Mouse (Mus musculus) naive thymus-derived CD4-positive, alpha-beta T cell, adult 2 months (primary cell): ENCODE results near the gene Epha8.

Source experiments
- DNase-seq: peaks from one replicate; pipeline ENCODE4 v3.0.0-alpha.2; 2011; ENCODE audit warnings: low read depth

The Epha8 gene

GRCm38 (mm10) chr4:136954562-136954961, 2.1 kb downstream of the Epha8 start:
- no peak for DNase-seq

DNA sequence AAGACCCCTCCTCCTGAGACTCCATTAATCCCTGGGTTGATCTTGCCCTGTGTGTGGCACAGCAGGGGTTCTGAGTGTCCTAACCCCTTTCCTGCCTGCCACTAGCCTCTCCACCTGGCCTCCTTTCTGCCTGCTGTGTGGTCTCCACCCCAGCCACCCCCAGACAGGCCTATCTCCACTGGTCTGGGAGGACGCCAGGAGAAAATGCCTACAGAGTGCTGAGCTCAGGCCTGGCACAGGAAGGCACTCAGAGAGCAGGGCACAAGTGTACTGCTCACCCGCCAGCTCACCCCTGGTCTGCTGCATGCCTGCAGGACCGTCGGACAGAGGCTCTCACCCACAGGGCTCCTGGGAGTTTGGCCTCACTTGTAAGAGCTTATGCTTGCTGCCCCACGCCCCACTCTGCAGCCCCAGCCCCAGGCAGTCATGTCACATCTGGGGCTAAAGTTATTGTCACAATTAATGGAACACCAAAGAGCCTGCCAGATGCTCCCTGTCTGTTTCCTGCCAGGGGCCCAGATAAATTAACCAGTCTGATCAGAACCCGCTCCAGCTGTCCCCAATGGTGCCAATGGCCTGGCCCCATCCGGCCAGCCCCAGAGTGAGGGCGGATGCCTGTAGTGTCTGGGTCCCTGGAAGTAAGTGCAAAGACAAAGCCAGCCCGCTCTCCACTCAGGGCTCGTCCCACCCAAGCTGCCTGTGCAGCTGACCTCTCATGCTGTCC, 7.2 kb downstream of the Epha8 start:
- DNase-seq: no peak

GRCm38 (mm10) chr4:136945397-136945796, 11.2 kb downstream of the Epha8 start:
- DNase-seq: no peak

DNA sequence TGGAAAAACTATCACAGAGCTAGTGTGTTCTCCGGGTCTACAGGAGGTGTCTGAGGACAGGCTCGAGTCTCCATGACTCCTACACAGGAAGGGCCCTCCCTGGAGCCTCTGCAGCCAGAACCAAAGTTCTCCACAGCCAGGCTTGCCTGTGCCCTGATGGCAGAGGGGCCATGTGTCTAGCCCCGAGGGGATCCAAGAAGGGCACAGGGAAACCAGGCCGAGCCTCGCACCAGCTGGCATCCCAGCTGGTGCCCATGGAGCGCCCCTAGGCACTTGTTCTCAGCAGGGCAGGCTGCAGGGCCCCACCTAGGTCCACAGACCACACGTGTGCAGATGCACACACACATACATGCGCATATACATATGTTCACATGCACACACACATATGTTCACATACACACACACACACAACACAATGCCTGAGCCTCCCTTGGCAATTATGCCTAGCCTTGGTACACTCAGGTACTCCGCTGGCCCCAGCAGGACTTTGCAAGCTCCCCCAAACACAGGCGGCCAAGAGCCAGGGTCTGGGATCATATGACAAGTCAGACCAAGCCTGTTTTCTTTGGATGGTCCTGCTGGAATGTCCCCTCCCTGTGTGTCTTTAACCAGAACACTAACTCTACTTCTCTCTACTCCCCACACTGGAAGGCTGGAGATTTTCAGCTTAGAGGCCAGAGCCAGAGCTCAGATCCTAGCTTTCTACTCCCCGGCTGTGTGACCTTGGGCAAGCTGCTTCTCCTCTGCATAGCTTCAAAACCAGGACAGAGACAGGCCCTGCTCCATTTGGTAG, 11.9 kb downstream of the Epha8 start:
- DNase-seq: no peak

DNA sequence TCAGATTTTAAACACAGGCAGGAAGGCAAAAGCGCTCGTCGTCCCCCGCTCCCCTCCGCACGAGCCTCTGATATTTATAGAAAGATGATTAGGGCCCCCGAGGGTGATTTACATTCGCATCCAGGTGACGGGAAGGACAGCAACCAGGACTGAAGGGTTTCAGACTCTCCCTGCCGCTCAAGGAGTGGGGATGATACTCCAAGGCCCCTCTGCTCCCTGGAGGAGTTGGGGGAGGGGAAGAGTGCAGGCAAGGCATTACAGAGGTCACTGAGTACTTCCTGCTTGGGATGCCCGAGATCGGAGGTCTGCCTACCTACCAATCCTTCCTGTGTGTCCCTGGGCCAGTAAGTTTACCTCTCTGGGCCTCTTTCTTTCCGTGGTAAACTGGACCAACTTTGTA, 13.4 kb downstream of the Epha8 start:
- no peak for DNase-seq

GRCm38 (mm10) chr4:136942761-136943160, 13.9 kb downstream of the Epha8 start:
- no peak for DNase-seq

GRCm38 (mm10) chr4:136937935-136938334, 18.7 kb downstream of the Epha8 start:
- no peak for DNase-seq

DNA sequence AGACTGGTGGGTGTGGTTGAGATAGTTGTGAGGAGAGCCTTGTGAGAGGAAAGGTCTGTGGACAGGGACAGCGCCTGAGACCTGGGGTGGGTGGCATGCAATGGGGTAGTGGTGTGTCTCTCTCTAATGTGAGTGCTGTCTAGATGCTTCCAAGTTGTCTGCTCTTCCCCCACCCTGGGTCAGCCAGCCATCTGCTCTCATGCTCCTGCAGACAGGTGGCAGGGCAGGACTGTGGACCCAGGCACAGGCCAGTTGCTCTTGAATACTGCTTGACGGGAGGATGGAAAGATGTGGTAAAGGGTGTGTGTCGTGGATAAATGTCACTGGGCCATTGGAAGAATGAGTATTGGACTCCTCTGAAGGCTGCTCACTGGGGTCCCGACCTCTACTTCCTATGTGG, 19.3 kb downstream of the Epha8 start:
- DNase-seq: no peak

GRCm38 (mm10) chr4:136934746-136935613, 21.6 kb downstream of the Epha8 start:
- no peak for DNase-seq

GRCm38 (mm10) chr4:136930474-136930873, 26.1 kb downstream of the Epha8 start:
- DNase-seq: no peak

- DNase-seq: peak; percentile 46
These were observed 27.7 kb downstream of the Epha8 start for GRCm38 (mm10) chr4:136928928-136929327.

- no peak for DNase-seq
These were observed 30.8 kb downstream of the Epha8 start for GRCm38 (mm10) chr4:136925804-136926203.

GRCm38 (mm10) chr4:136924529-136924928, 32.1 kb downstream of the Epha8 start:
- DNase-seq: no peak

DNA sequence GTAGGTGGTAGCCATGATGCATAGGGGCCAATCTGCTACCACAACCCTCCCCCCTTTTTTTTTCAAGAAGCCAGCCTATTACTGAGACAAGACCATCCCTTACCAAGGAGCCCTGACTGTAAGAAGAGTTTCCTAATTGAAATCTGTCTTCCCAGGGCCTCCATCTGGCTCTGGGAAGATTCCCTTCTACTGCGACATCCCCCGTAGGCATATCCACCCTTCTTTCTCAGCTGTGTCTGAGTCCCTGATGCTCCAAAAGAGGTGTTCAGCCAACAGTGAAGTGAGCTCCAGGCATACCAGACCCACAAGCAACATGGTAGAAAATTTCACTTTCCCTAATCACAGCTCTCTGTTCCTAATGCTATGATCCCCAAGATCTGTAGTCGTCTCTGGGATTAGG, 37.1 kb downstream of the Epha8 start:
- no peak for DNase-seq

GRCm38 (mm10) chr4:136918834-136919233, 37.8 kb downstream of the Epha8 start:
- DNase-seq: no peak

DNA sequence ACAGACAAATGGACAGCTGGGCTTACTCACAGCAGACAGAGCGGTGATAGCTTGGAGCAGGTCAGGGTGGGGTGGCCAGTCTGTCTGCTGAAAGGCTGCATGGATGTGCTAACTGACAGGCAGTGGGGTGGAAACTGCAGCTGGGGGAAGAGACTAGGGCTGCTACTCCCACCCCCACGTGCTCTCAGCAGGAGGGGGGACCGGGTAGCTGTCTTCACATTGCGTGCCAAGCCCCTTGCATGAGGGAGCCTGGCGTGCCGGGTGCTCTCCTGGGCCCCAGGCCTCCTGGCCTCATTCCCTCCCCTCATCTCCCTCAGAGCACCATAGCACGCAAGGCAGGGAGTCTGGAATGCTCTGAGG, 39.5 kb downstream of the Epha8 start:
- DNase-seq: no peak

DNA sequence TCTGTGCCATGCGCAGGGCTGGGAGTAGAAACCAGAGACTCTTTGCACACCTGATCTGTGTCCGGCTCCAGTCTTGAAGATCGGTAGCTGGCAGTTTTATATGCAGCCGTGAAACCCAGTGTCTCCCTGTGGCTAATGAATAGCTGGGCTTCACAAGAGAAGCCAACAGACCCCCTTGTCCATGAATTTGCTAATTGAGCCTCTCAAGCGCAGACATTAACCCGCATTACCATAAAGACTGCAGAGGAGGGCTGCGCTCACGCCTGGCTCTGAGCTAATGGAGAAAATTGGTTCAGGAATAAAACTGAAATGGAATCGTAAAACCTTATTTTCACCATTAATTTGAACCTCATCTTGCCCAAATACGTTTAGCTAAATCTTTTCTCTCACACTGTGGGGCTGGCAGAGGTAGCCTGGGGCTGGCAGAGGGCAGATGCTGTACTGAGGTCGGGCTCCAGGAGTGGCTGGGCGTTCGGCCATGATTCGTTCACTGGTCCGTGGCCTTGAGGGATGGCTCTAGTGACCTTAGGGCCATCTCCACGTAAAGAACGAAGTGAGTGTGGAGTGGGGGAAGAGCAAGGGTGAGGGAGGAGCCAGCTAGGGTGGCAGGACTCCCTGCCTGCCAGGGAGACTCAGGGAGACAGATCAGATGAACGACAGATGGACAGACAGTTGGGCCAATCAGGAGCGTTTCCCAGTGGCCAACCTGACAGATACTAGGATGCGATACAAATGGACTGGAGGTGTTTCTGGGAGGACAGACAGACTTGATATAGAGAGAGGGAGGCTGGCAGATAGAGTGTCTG, 40.1 kb downstream of the Epha8 start:
- DNase-seq: no peak

DNA sequence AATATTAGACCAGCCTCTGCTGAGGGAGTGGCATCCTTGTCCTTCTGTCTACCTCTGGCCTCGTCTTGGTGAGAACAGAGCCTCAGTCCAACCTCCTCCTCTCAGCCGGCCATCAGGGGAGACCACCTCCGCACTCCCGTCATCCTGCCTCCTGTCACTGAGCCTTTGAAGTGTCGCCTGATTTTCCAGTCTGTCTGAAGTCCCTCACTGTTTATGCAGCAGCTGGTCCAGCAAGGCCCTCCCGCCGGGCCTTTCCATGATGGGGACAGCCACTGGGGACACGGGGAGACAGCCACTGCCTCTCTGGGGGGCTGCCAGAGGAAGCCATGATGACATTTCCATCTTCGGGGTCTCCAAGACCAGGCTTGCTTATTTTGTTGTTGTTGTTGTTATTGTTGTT, 43.8 kb downstream of the Epha8 start:
- DNase-seq: no peak

- no peak for DNase-seq
These were observed 44.8 kb downstream of the Epha8 start for GRCm38 (mm10) chr4:136911804-136912203.

GRCm38 (mm10) chr4:136911211-136911646, 45.4 kb downstream of the Epha8 start:
- no peak for DNase-seq

DNA sequence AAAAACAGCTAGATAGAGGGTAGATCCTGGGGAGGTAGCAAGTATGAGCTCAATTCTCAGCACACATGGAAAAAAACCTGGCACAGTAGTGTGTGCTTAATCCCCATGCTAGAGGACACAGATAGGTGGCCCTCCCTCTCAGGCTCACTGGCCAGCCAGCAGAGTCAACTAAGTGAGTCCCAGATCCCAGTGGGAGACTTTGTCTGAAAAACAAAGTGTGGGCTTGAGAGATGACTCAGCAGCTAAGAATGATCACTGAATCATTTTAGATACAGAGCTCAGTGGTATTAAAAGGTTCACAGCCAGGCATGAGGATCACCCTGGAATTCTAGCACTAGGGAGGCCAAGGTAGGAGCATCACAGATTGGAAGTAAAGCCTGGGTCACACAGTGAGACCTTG, 48.8 kb downstream of the Epha8 start:
- DNase-seq: no peak

- DNase-seq: peak; percentile 49
These were observed 49.6 kb downstream of the Epha8 start for GRCm38 (mm10) chr4:136907033-136907432.
